Mouse (Mus musculus) forebrain, embryonic 12.5 days (tissue): ENCODE data around the gene Pdxp. TPM values are rescaled to one million over a fixed set of nuclear protein-coding genes. Genes with fewer than 3 reads are reported as not detected.
A peak's percentile ranks its signal among the peaks of the same experiment; 100 is the strongest.

Source experiments
- ATAC-seq: fragments of 200-750 bp; cut with Nextera tagmentation; 2 replicates; pipeline ENCODE4 v1.8.0; 2017; ENCODE audit warnings: moderate TSS enrichment; ENCODE audit not compliant: low FRiP score
- H3K27ac ChIP-seq: fragments of 300-500 bp; sonication (generic); 2 replicates; pipeline ENCODE4 v1.5.1; 2016; ENCODE audit warnings: mild to moderate bottlenecking
- H3K27me3 ChIP-seq: fragments of 300-500 bp; sonication (generic); 2 replicates; pipeline ENCODE4 v1.6.1; 2016; ENCODE audit warnings: mild to moderate bottlenecking
- H3K36me3 ChIP-seq: fragments of 300-500 bp; sonication (generic); replicated peaks from 2 replicates; pipeline ENCODE4 v1.6.1; 2016; ENCODE audit warnings: mild to moderate bottlenecking
- H3K4me1 ChIP-seq: fragments of 300-500 bp; sonication (generic); 2 replicates; pipeline ENCODE4 v1.6.1; 2016
- H3K4me2 ChIP-seq: fragments of 300-500 bp; sonication (generic); 2 replicates; pipeline ENCODE4 v1.6.1; 2016; ENCODE audit warnings: mild to moderate bottlenecking, moderate library complexity
- H3K4me3 ChIP-seq: fragments of 300-500 bp; sonication (generic); replicated peaks from 2 replicates; pipeline ENCODE4 v1.5.1; 2016; ENCODE audit warnings: mild to moderate bottlenecking
- H3K9ac ChIP-seq: fragments of 300-500 bp; sonication (generic); 2 replicates; pipeline ENCODE4 v1.6.1; 2016; ENCODE audit warnings: mild to moderate bottlenecking
- H3K9me3 ChIP-seq: fragments of 300-500 bp; sonication (generic); 2 replicates; pipeline ENCODE4 v1.6.1; 2016
- WGBS: fragments of 180-500 bp; shearing (Covaris S2); methylation state at CpG from one replicate; pipeline ENCODE4 v1.1.7; 2016; 5-methylcytosine and 5-hydroxymethylcytosine counted together
- polyA plus RNA-seq: library from polyadenylated mRNA; unstranded; fragments of >200 nt; fragmentation: Nextera tagmentation; extraction: Ambion mirVana; gene quantifications from 2 replicates; pipeline ENCODE4 v1.2.1, GENCODE M21; 2016

Pdxp gene
- polyA plus RNA-seq, 1 experiment from 2014 or later: 51.7 TPM

DNA sequence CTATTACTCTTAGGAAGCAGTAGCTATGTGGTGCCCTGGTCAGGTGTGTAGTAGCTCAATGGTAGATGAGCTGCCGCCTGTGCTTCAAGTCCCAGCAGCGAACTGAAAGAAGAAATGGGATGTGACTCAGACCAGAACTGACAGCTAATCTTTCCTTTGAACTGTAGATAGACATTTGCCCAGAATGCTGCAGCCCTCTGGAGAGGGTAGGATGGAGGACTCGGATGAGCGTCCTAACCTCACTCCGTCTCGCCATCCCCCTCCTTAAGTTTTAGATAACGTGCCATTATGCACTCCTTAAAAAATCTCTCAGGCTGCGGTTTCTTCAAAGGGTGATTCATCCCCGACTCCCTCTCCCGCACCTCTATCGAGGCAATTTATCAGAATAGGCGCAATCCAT, 6.2 kb downstream of the Pdxp start:
- no peaks in the 10 kb centered on the region for H3K9me3 ChIP-seq
- no peak for ATAC-seq
- H3K9ac ChIP-seq: no peak overlapping the region
- H3K4me3 ChIP-seq: no peak overlapping the region
- H3K4me1 ChIP-seq: peaks cover 24% of the 10 kb centered on the region
- H3K36me3 ChIP-seq: peaks cover 23% of the 10 kb centered on the region
- 84% methylated on average over 12 of the region's 12 CpGs for WGBS
- H3K27me3 ChIP-seq: no peaks in the 10 kb centered on the region
- H3K27ac ChIP-seq: no peak overlapping the region
- H3K4me2 ChIP-seq: no peak overlapping the region

DNA sequence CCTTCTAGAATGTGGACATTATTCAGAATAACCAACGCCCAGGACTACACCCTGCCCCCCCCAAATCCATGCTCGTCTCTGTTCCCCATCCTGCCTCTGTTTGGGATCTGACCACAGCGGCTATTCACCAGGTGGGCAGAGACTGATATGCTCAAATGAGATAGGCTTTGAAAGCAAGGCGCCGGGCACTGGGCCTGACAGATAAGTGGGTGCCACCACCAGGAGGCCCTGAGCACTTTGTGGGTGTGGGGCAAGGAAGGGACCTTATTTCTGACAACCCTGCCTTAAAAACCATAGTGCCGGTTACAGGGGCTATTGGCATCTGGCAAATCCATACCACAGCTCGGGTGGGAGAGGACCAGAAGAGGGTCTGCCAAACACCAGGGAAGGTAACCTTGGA, 9.0 kb downstream of the Pdxp start:
- H3K4me2 ChIP-seq: no peak overlapping the region
- peaks cover 17% of the 10 kb centered on the region for H3K27me3 ChIP-seq
- peaks cover 23% of the 10 kb centered on the region for H3K4me1 ChIP-seq
- no peak overlapping the region for H3K9ac ChIP-seq
- no peak overlapping the region for H3K27ac ChIP-seq
- no peak for ATAC-seq
- H3K4me3 ChIP-seq: no peak overlapping the region
- 92% methylated on average over 7 of the region's 7 CpGs for whole genome bisulfite sequencing
- H3K9me3 ChIP-seq: no peaks in the 10 kb centered on the region
- peaks cover 18% of the 10 kb centered on the region for H3K36me3 ChIP-seq

DNA sequence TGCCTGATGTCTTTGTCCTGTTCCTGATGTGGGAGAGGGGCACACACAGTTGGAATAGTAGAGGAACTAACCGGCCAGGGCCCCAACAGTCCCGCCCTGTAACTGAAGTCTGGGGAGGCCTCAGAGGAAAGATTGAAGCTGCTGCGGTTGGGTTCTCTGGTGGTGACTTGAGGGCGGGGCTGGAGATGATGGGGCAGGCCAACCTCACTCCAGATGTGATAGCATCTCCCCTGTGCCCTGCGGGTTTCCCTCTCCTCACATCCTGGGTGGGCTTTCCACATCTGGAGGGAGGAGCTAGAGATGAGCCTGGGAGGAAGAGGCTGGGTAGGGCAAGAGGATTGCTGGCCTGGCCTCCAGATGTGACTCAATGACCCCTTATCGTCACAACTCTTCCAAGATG, 9.9 kb downstream of the Pdxp start:
- Histone ChIP-seq H3K9me3 (no peaks in the 10 kb centered on the region), H3K27ac (no peak overlapping the region), H3K36me3 (peaks cover 12% of the 10 kb centered on the region), H3K4me3 (no peak overlapping the region), H3K4me2 (no peak overlapping the region), H3K27me3 (peaks cover 17% of the 10 kb centered on the region), H3K4me1 (peaks cover 31% of the 10 kb centered on the region), H3K9ac (no peak overlapping the region)
- WGBS: 72% methylated on average over 6 of the region's 6 CpGs
- no peak for ATAC-seq

DNA sequence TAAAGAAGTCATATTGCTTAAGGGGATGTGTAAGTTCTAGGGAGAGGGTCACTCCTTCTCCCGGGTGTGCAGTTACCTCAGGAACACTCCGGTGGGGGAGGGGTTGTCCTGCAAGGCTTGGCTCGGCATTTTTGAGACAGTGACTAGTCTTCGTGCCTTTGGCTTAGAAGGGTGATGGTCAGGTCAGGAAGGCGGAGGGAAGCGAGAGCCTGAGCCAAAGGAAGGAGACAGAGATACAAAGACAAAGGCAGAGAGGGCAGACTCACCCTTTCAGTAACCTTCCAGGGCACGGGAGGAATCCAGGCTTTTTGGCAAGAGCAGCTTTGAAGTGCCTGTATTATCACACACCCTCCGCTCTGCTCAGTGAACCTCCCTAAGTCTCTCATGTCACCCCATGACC, 11.4 kb downstream of the Pdxp start:
- H3K36me3 ChIP-seq: no peaks in the 10 kb centered on the region
- no peaks in the 10 kb centered on the region for H3K9me3 ChIP-seq
- no peak overlapping the region for H3K4me2 ChIP-seq
- H3K9ac ChIP-seq: no peak overlapping the region
- H3K27me3 ChIP-seq: peaks cover 26% of the 10 kb centered on the region
- peaks cover 32% of the 10 kb centered on the region for H3K4me1 ChIP-seq
- ATAC-seq: no peak
- no peak overlapping the region for H3K4me3 ChIP-seq
- H3K27ac ChIP-seq: no peak overlapping the region
- 37% methylated on average over 8 of the region's 8 CpGs for WGBS

DNA sequence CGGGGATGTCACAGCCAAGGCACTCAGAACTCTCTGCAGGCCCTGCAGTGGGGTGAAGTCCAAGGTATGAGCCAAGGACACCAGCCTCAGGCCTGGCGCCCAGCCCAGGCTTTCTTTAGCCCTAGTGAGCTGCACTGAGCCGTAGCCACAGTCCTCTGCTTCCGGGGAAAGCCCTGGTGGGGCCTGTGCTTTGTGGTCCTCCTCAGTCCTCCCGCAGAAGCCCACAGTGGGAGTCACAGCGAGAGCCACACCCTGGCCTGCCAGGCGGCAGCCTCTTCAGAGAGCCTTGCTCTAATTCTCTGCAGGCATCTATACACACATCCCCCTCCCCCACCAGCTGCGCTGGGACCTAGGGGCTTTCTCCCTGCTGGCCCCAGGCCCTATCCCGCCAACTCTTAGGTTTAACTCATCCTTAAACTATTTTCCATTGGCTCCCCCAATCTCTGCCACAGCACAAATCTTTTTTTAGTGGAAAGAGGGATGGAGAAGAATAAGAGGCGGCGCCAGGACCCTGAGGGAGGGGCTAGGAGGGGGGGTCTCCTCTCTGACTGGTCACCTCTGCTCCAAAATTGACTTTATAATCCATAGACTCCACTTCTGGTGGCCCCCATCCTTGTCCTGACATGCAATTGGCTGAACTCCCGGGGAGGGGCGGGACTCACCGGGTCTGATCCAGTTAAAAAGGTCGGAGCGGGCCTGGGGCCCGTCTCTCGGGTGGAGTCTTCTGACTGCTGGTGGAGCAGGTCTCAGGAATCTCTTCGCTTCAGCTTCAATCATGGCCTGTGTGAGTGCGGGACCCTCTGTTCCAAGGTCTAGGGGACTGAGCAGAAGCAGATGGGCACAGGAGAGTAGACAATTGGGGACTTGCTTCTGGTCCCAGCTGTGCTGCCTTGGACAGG, 12.6 kb downstream of the Pdxp start, which contains the start of gene Lgals1:
TSS of gene Lgals1 (plus strand) at position 705 of the 899 bp plus-strand sequence.
- Histone ChIP-seq H3K9ac (peak within 1 kb of the TSS; percentile 40), H3K27ac (peak within 1 kb of the TSS; percentile 68)

DNA sequence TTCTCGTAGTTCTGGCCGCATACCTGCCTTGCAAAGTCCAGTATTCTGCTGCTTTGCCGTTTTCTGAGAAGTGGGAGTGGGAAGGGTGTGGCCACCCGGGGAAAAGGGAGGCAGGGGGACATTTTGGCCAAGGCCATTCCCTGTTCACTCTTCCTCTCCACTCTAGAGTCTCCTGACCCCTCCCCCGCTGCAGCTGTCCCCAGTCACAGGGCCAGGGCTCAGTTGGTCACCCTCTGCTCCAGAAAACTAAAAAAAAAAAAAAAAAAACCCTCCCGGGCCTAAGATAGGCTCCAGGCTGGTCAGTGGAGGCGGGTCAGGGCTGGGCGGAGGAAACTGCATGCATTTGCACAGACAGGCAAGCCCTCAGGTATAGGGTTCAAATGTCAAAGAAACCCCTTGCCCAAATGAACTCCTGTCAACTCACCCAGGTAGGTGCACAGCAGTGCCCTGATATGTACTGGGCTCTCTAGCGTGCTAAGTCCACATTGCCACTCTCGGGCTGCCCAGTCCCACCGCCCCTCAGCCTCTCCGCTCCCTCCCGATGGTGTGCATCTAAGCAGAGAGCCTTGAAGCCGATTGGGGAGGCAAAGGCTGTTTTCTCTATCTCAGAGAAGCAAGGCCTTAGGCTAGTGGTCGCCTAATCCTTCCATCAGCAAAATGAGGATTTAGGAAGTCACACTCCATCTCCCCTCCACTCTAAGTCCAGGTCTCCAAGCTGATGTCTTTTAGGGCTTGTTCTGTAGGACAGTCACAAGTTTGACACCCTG, 13.5 kb downstream of the Pdxp start:
- Histone ChIP-seq H3K9ac (peak overlapping the region; percentile 30), H3K4me3 (peak overlapping the region; percentile 28), H3K36me3 (no peaks in the 10 kb centered on the region), H3K9me3 (no peaks in the 10 kb centered on the region), H3K27ac (peak overlapping the region; percentile 68; the same call in 1 of the 2 replicates), H3K27me3 (peaks cover 27% of the 10 kb centered on the region), H3K4me2 (peak overlapping the region; percentile 63), H3K4me1 (peaks cover 32% of the 10 kb centered on the region)
- ATAC-seq: no peak
- 21% methylated on average over 15 of the region's 15 CpGs for WGBS

More for the DNA sequence above, 12.6 kb downstream of the Pdxp start, which contains the start of gene Lgals1:
- Histone ChIP-seq H3K4me1 (peaks cover 32% of the 10 kb centered on the region), H3K4me2 (peak within 1 kb of the TSS; percentile 63), H3K9me3 (no peaks in the 10 kb centered on the region), H3K27me3 (peaks cover 27% of the 10 kb centered on the region), H3K36me3 (no peaks in the 10 kb centered on the region), H3K4me3 (peak within 1 kb of the TSS; percentile 28)
- peak; percentile 52 for ATAC-seq
- WGBS: 8% methylated on average over 20 of the region's 20 CpGs

DNA sequence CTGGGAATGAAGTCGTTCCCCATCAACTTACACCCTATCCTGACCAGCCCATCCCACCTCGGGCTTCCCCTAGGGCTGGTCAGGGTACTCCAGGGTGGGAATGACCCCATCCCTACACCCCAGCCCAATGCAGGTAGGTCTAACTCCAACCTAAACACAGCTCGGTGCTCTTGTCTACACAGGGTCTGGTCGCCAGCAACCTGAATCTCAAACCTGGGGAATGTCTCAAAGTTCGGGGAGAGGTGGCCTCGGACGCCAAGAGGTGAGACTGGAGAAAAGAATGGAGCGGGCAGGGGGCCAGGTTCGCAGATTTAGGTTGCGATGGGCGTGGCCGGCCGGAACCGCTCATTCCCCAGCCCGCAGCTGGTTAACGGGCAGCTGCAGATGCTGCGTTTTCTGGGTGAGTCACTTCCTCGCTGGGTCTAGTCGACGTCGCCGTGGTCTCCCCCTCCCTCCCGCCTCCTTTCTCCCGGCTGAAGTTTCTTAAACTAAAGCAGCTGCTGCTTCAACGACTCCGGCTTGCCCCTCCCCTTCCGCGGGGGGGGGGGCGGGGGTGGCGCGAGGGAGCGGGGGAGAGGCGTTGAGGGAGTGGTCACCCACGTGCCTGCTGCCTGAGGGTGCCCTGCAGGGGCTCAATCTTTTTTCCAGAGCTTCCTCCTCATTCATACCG, 14.2 kb downstream of the Pdxp start:
- Histone ChIP-seq H3K9me3 (no peaks in the 10 kb centered on the region), H3K27me3 (peaks cover 27% of the 10 kb centered on the region), H3K4me3 (peak overlapping the region; percentile 28), H3K36me3 (no peaks in the 10 kb centered on the region), H3K9ac (peak overlapping the region; percentile 30), H3K4me2 (peak overlapping the region; percentile 63), H3K4me1 (peaks cover 32% of the 10 kb centered on the region), H3K27ac (peak overlapping the region; percentile 68)
- whole genome bisulfite sequencing: 1% methylated on average over 29 of the region's 35 CpGs
- ATAC-seq: peak; percentile 62

DNA sequence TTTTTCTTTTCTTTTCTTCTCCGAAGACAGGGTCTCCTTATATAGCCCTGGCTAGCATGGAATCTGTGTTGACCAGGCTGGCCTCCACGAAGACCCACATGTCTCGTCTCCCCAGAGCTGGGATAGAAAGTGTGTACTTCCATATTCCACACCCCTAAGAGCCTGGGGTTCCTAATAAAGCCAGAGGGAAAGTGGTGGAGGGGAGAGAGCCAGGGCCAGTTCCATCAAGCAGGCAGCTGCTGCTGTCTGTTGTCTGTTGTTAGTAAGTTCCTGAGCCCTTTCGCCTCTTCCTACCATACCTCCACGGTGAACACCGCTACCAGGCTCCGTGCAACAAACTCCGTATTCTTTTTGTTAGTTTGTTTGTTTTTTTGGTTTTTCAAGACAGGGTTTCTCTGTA, 14.8 kb downstream of the Pdxp start:
- H3K9ac ChIP-seq: 0 out of 2 replicates have a peak overlapping the region, but pooled peaks have one; percentile 30
- no peak overlapping the region; the same call in 1 of the 2 replicates for H3K27ac ChIP-seq

DNA sequence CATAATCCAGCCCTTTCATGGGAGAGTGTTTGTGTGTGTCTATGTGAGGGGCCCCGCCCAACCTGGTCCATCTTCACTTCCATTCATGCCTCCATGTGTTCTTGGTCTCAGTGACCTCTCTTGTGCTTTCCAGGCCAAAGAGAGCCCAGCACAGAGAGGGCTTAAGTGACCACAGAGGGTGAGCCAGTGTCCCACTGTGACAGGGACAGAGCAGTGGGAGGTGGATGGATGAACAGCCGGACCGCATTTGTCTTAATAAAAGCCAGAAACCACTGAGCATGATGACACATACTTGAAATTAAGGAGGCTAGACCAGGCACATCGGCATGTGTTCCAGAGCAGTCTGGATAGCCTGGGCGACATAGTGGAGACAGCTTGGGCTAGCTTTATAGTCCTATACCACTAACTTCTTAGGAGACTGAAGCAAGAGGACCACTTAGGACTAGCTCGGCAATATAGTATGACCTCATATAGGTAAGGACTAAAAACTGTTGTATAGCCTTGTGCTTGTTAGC, 16.5 kb downstream of the Pdxp start:
- Histone ChIP-seq H3K27me3 (peaks cover 24% of the 10 kb centered on the region), H3K4me3 (no peak overlapping the region), H3K4me1 (peaks cover 32% of the 10 kb centered on the region), H3K9ac (no peak overlapping the region), H3K36me3 (no peaks in the 10 kb centered on the region), H3K4me2 (no peak overlapping the region), H3K27ac (no peak overlapping the region), H3K9me3 (no peaks in the 10 kb centered on the region)
- no peak for ATAC-seq
- WGBS: 96% methylated on average over 6 of the region's 6 CpGs

More for the DNA sequence above, 14.8 kb downstream of the Pdxp start:
- Histone ChIP-seq H3K27me3 (peaks cover 27% of the 10 kb centered on the region), H3K36me3 (no peaks in the 10 kb centered on the region), H3K4me3 (peak overlapping the region; percentile 28), H3K4me2 (peak overlapping the region; percentile 63), H3K4me1 (peaks cover 32% of the 10 kb centered on the region), H3K9me3 (no peaks in the 10 kb centered on the region)
- WGBS: 51% methylated on average over 8 of the region's 8 CpGs
- ATAC-seq: 0 out of 2 replicates have a peak, but pooled peaks have one; percentile 15

DNA sequence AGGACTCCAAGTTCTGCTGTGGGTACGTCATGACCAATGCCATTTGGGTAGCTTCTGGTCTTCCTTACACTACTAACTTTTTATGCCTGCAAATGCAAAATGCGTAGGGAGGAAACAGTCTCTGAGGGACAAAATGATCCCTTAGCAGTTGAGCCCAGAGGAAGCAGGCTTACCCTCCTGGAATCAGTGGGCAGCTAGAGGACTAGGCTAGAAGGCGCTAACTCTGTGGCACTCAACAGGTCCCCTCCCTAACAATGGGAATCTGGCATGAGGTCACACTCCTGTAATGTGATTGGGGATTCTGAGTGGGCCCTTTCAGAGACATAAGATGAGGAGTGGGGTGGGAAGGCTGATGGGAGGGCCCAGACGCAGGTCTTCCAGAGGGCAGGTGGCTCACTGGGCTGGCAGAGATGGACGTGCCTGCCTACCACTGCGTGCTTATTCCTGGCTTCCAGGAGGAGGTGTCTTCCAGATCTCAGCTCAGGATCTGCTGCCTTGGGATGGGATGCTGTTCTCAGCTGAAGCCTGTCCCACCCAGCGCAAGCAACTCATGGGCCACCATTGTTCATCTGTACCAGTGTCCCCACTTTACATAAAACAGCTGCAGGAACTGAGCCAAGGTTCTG, 17.2 kb downstream of the Pdxp start:
- Histone ChIP-seq H3K9me3 (no peaks in the 10 kb centered on the region), H3K27me3 (peaks cover 24% of the 10 kb centered on the region), H3K27ac (no peak overlapping the region), H3K9ac (no peak overlapping the region), H3K4me2 (no peak overlapping the region), H3K36me3 (no peaks in the 10 kb centered on the region), H3K4me3 (no peak overlapping the region), H3K4me1 (peaks cover 34% of the 10 kb centered on the region)
- WGBS: 91% methylated on average over 7 of the region's 7 CpGs
- no peak for ATAC-seq

DNA sequence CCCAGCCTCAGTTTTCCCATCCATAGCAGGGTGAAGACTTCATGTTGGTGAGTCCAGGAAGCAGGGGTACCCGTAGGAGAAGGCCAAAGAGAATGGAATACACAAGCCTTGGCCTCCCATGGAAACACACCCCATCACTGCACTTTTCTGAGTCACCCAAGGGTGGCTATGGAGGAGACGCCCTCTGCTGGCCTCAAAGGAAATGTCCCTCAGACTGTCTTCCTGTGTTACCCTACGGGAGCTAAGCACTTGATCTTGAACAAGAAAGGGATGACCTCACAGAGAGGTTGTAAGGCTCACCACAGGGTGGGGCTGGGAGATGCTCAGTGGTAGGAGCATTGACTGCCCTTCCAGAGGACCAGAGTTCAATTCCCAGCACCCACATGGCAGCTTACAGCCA, 17.9 kb downstream of the Pdxp start:
- WGBS: 27% methylated on average over 3 of the region's 3 CpGs
- Histone ChIP-seq H3K27ac (no peak overlapping the region), H3K27me3 (peaks cover 21% of the 10 kb centered on the region), H3K4me2 (no peak overlapping the region), H3K9me3 (no peaks in the 10 kb centered on the region), H3K9ac (no peak overlapping the region), H3K4me3 (no peak overlapping the region), H3K4me1 (peaks cover 34% of the 10 kb centered on the region), H3K36me3 (0 out of 2 replicates have a peak, but pooled peaks cover 3% of the 10 kb centered on the region)
- no peak for ATAC-seq
